25 mouse cellular contexts compared by ENCODE assay signal in genomic region chr6:37244074-37244473, GRCm38 (mm10). TPM values are rescaled to one million over a fixed set of nuclear protein-coding genes. Genes with fewer than 3 reads are reported as not detected.
DNase-seq lines count a peak whose midpoint lies in the region; TF ChIP-seq lines count a peak whose summit lies in the region.
"Had no signal": no experiment of that assay in that cellular context is flagged by ENCODE, and none has a peak within 500 bp of the region (broad histone marks: within the 10 kb centered on the region; RNA-seq: fewer than 3 reads in every experiment).

No protein-coding gene starts in this region.

- peak; percentile 28 for DNase-seq in heart, adult 11 months
- DNase-seq in heart, postnatal 25 days (ENCODE audit: low spot score), result no peak
- DNase-seq in layer of hippocampus, adult 2 months (ENCODE audit: low spot score in 2 of 2), result no peak
- DNase-seq in layer of hippocampus, adult 18-20 months (ENCODE audit: low spot score in 2 of 2), result no peak
- DNase-seq in NIH3T3 (ENCODE audit: low read depth), result peak; percentile 56
- no peak for DNase-seq in left cerebral cortex, adult 8-10 months (ENCODE audit: low spot score in 2 of 2)
- no peak for DNase-seq in cerebellum, postnatal 4 days (ENCODE audit: low spot score in 2 of 2)
- DNase-seq: adrenal gland, postnatal 10 days; adrenal gland, postnatal 36 days; B cell, adult 2 months; cerebellum, adult 11-12 months; cerebellum, adult 9-10 months; cerebellum, postnatal 14 days; embryo, embryonic 11 days; gastrocnemius, postnatal 10 days; gastrocnemius, postnatal 36 days; heart, postnatal 36 days had no signal

- TF ChIP-seq CTCF in layer of hippocampus, adult 2 months (conservative IDR thresholded peaks at IDR 0.05), result no peak
- no peak for TF ChIP-seq CTCF in olfactory bulb, adult 2 months (IDR thresholded peaks at IDR 0.05; ENCODE audit: insufficient read depth, low read depth, low read length)

- H3K4me3 ChIP-seq in layer of hippocampus, adult 2 months, result no peak overlapping the region
- H3K4me3 ChIP-seq in olfactory bulb, adult 2 months (ENCODE audit: insufficient read depth, low read depth, low read length), result no peak overlapping the region
- H3K4me3 ChIP-seq: forebrain, embryonic 10.5 days; forebrain, embryonic 13.5 days; hindbrain, embryonic 10.5 days; hindbrain, embryonic 13.5 days; intestine, embryonic 15.5 days had no signal

- TF ChIP-seq POLR2A in olfactory bulb, adult 2 months (IDR thresholded peaks at IDR 0.05; ENCODE audit: insufficient read depth, low read depth, low read length), result no peak

- intact Hi-C loops in heart, postnatal 25 days (cut with DNase I), result no loop called here

- peaks cover 14% of the 10 kb centered on the region for H3K4me1 ChIP-seq in olfactory bulb, adult 2 months (ENCODE audit: control insufficient read depth, insufficient read depth, low read length)
- H3K4me1 ChIP-seq: intestine, embryonic 15.5 days had no signal

- H3K27ac ChIP-seq in layer of hippocampus, adult 2 months, result peak overlapping the region; percentile 84
- peak overlapping the region; percentile 73 for H3K27ac ChIP-seq in olfactory bulb, adult 2 months (ENCODE audit: insufficient read depth, low read depth, low read length)
- H3K27ac ChIP-seq: forebrain, embryonic 10.5 days; forebrain, embryonic 13.5 days; hindbrain, embryonic 10.5 days; hindbrain, embryonic 13.5 days; intestine, embryonic 15.5 days had no signal

- WGBS in olfactory bulb, adult 2 months, result 54% methylated on average over 11 of the region's 11 CpGs

RNA-seq across cellular contexts. Expression of gene Dgki, which starts 55.9 kb away (rescaled TPM):
- under 1 TPM; 0.20 to 0.29 TPM for total RNA-seq in heart, postnatal 25 days (2021)
- 10 to 100 TPM; 88.6 to 89.5 TPM for total RNA-seq in layer of hippocampus, adult 2 months (2021)
- total RNA-seq in layer of hippocampus, adult 18-20 months (2021), result 10 to 100 TPM; 86.9 to 88.0 TPM
- not detected in 2 replicates for polyA plus RNA-seq in olfactory bulb, adult 2 months (2012; ENCODE audit: insufficient read depth, insufficient read length, low replicate concordance, missing spikeins)
- 100 to 1,000 TPM in 2 of 4 experiments, 10 to 100 TPM in 2; 88.8 to 107 (median 95.6) TPM for total RNA-seq in left cerebral cortex, adult 8-10 months (2022)
- total RNA-seq: granulocyte monocyte progenitor cell, adult 5-6 weeks had no signal
- polyA plus RNA-seq: G1E had no signal

Comparison
In these comparisons a context has a peak if more than half of its experiments do, and no peak if none do; other contexts are left out.
1. DNase-seq: peak in heart, adult 11 months (single experiment) and NIH3T3 (single experiment); none in heart, postnatal 25 days (single experiment), layer of hippocampus, adult 2 months (0 of 2), layer of hippocampus, adult 18-20 months (0 of 2), left cerebral cortex, adult 8-10 months (0 of 2) and cerebellum, postnatal 4 days (0 of 2).
2. RNA of gene Dgki, which starts 55.9 kb away (total RNA-seq): 88.8 to 107 TPM in left cerebral cortex, adult 8-10 months, 88.6 to 89.5 TPM in layer of hippocampus, adult 2 months and 86.9 to 88.0 TPM in layer of hippocampus, adult 18-20 months; 0.20 to 0.29 TPM in heart, postnatal 25 days; every median in the first group is over 10 times any median in the second.